Comparison of ENCODE assay signal across 11 mouse cellular contexts in the genomic region with DNA sequence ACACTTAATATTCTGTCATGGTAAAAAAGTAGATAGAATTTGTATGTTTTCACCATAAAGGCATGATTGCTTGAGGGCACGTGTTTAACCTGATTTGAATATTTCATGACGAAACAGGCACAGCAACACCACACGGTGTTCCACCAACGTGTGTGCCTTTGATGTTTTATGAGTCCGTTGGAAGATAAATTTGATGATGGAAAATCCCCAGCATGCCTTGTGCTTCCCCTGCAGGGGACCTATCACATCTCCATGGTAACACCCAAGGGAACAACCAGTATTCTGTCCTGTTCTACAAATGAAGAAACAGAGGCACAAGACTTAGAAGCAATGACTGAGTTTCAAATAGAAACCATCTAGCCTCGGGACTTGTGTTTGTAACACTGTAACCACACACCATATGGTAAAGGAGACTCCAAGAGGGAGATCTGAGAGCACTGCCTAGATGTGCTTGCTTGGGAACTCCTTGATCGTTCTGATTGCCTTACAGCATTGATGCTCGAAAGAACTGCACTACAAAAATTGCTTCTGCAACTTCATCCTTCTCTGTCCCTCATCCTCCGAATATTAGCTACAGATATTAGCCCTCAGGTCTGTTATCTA.
A peak's percentile ranks its signal among the peaks of the same experiment; 100 is the strongest.
DNase-seq lines count a peak whose midpoint lies in the region; ATAC-seq lines count a peak whose summit lies in the region.
"Had no signal": no experiment of that assay in that cellular context is flagged by ENCODE, and none has a peak within 500 bp of the region (broad histone marks: within the 10 kb centered on the region; RNA-seq: fewer than 3 reads in every experiment).

No protein-coding gene starts in this region.

- ATAC-seq in hindbrain, embryonic 14.5 days (ENCODE audit: low FRiP score): peak; percentile 64
- no peak for ATAC-seq in liver, embryonic 11.5 days (replicated peaks; ENCODE audit: low FRiP score)
- no peak for ATAC-seq in heart, embryonic 12.5 days (ENCODE audit: insufficient number of reproducible peaks, low FRiP score)

- no peak overlapping the region for H3K4me3 ChIP-seq in hindbrain, embryonic 14.5 days (replicated peaks; ENCODE audit: low read length)
- no peak overlapping the region for H3K4me3 ChIP-seq in liver, embryonic 11.5 days (ENCODE audit: low read depth, low read length)
- no peak overlapping the region for H3K4me3 ChIP-seq in heart, embryonic 12.5 days
- H3K4me3 ChIP-seq: liver, embryonic 15.5 days; neural tube, embryonic 12.5 days had no signal

- H3K4me1 ChIP-seq in hindbrain, embryonic 14.5 days (replicated peaks; ENCODE audit: control insufficient read depth, insufficient read depth, low read length): no peaks in the 10 kb centered on the region
- H3K4me1 ChIP-seq in liver, embryonic 11.5 days (replicated peaks; ENCODE audit: control insufficient read depth, insufficient read depth, low read length): no peaks in the 10 kb centered on the region
- no peaks in the 10 kb centered on the region for H3K4me1 ChIP-seq in heart, embryonic 12.5 days (replicated peaks)
- H3K4me1 ChIP-seq: liver, embryonic 15.5 days; neural tube, embryonic 12.5 days had no signal

- H3K27me3 ChIP-seq in hindbrain, embryonic 14.5 days (ENCODE audit: control insufficient read depth, insufficient read depth, low read length): no peaks in the 10 kb centered on the region
- H3K27me3 ChIP-seq in liver, embryonic 11.5 days (replicated peaks; ENCODE audit: control insufficient read depth, insufficient read depth, low read length): no peaks in the 10 kb centered on the region
- H3K27me3 ChIP-seq in heart, embryonic 12.5 days (replicated peaks): no peaks in the 10 kb centered on the region
- H3K27me3 ChIP-seq: liver, embryonic 15.5 days; neural tube, embryonic 12.5 days had no signal

- H3K36me3 ChIP-seq in hindbrain, embryonic 14.5 days (replicated peaks; ENCODE audit: control insufficient read depth, insufficient read depth): no peaks in the 10 kb centered on the region
- no peaks in the 10 kb centered on the region for H3K36me3 ChIP-seq in liver, embryonic 11.5 days (ENCODE audit: control insufficient read depth, insufficient read depth, low read length)
- H3K36me3 ChIP-seq in heart, embryonic 12.5 days: no peaks in the 10 kb centered on the region
- H3K36me3 ChIP-seq: liver, embryonic 15.5 days; neural tube, embryonic 12.5 days had no signal

- WGBS in hindbrain, embryonic 14.5 days: 45% methylated on average over 9 of the region's 9 CpGs
- 66% methylated on average over 9 of the region's 9 CpGs for WGBS in liver, embryonic 11.5 days
- WGBS in heart, embryonic 12.5 days: 55% methylated on average over 9 of the region's 9 CpGs

- H3K9me3 ChIP-seq in hindbrain, embryonic 14.5 days (ENCODE audit: control insufficient read depth, low read length): no peaks in the 10 kb centered on the region
- H3K9me3 ChIP-seq in liver, embryonic 11.5 days (ENCODE audit: control insufficient read depth, low read length): no peaks in the 10 kb centered on the region
- no peaks in the 10 kb centered on the region for H3K9me3 ChIP-seq in heart, embryonic 12.5 days (replicated peaks)
- H3K9me3 ChIP-seq: liver, embryonic 15.5 days; neural tube, embryonic 12.5 days had no signal

- no peak overlapping the region for H3K27ac ChIP-seq in hindbrain, embryonic 14.5 days
- no peak overlapping the region for H3K27ac ChIP-seq in liver, embryonic 11.5 days (ENCODE audit: low read depth, low read length)
- no peak overlapping the region for H3K27ac ChIP-seq in heart, embryonic 12.5 days (ENCODE audit: poor library complexity, severe bottlenecking)
- H3K27ac ChIP-seq: liver, embryonic 15.5 days; neural tube, embryonic 12.5 days; stomach, postnatal 0 days had no signal

- intact Hi-C loops in left cerebral cortex, postnatal 14 days (cut with DNase I): no loop called here

- H3K9ac ChIP-seq in hindbrain, embryonic 14.5 days: no peak overlapping the region
- H3K9ac ChIP-seq in liver, embryonic 11.5 days (ENCODE audit: low read depth, low read length): no peak overlapping the region
- no peak overlapping the region for H3K9ac ChIP-seq in heart, embryonic 12.5 days
- H3K9ac ChIP-seq: liver, embryonic 15.5 days; neural tube, embryonic 12.5 days had no signal

- 0 out of 2 replicates have a peak overlapping the region, but pooled peaks have one; percentile 23 for H3K4me2 ChIP-seq in hindbrain, embryonic 14.5 days (replicated peaks)
- no peak overlapping the region for H3K4me2 ChIP-seq in liver, embryonic 11.5 days
- H3K4me2 ChIP-seq in heart, embryonic 12.5 days: no peak overlapping the region
- H3K4me2 ChIP-seq: liver, embryonic 15.5 days; neural tube, embryonic 12.5 days had no signal

- peak; percentile 14 for DNase-seq in retina, postnatal 1 day
- no peak for DNase-seq in retina, embryonic 14.5 days (ENCODE audit: low spot score)
- DNase-seq in hindbrain, embryonic 14.5 days (ENCODE audit: low spot score): no peak
- peak; percentile 20 to 63 for DNase-seq in left cerebral cortex, postnatal 14 days (ENCODE audit: low spot score in 2 of 2)
- DNase-seq in telencephalon, adult 2 months (ENCODE audit: low read depth, low spot score): peak; percentile 48
- no peak for DNase-seq in liver, embryonic 11.5 days (ENCODE audit: low spot score)
- DNase-seq in thymus, postnatal 0 days (ENCODE audit: low spot score): no peak

Comparison
In these comparisons a context has a peak if more than half of its experiments do, and no peak if none do; other contexts are left out.
1. DNase-seq: peak in retina, postnatal 1 day (single experiment), left cerebral cortex, postnatal 14 days (2 of 2) and telencephalon, adult 2 months (single experiment); none in retina, embryonic 14.5 days (single experiment), hindbrain, embryonic 14.5 days (single experiment), liver, embryonic 11.5 days (single experiment) and thymus, postnatal 0 days (single experiment).